Mouse (Mus musculus) liver, embryonic 14.5 days (tissue): ENCODE data around the gene Psors1c2.

Experiments used
- CTCF ChIP-seq: IDR thresholded peaks from 2 replicates; pipeline ENCODE4 v1.5.1; 2016; ENCODE audit warnings: antibody characterized with exemption, low read depth, control low read depth
- EP300 ChIP-seq: IDR thresholded peaks from 2 replicates; pipeline ENCODE4 v1.6.1; 2016; ENCODE audit warnings: antibody characterized with exemption, low read depth

GRCm38 (mm10) chr17:35484066-35484465 lies 48.9 kb upstream of the Psors1c2 start:
- TF ChIP-seq EP300: no peak
- peak; percentile 88 for TF ChIP-seq CTCF
